Comparison of ENCODE assay signal across 8 mouse cellular contexts in genomic region chr19:3325771-3326478, GRCm38 (mm10). TPM values are rescaled to one million over a fixed set of nuclear protein-coding genes. Genes with fewer than 3 reads are reported as not detected.
DNase-seq lines count a peak whose midpoint lies in the region; ATAC-seq and TF ChIP-seq lines count a peak whose summit lies in the region.

No protein-coding gene starts in this region.

- no peak for TF ChIP-seq CTCF in left cerebral cortex, adult 2 months (IDR thresholded peaks at IDR 0.05)

- H3K27me3 ChIP-seq in forebrain, embryonic 10.5 days (ENCODE audit: poor library complexity, severe bottlenecking): peaks cover 56% of the 10 kb centered on the region
- 0 out of 2 replicates have a peak, but pooled peaks cover 3% of the 10 kb centered on the region for H3K27me3 ChIP-seq in intestine, embryonic 14.5 days (replicated peaks; ENCODE audit: control insufficient read depth, insufficient read depth, low read length)

- H3K4me3 ChIP-seq in left cerebral cortex, adult 2 months: peak overlapping the region; percentile 67
- H3K4me3 ChIP-seq in forebrain, embryonic 10.5 days: peak overlapping the region; percentile 65
- H3K4me3 ChIP-seq in intestine, embryonic 14.5 days (ENCODE audit: low read depth, low read length): peak overlapping the region; percentile 55

- 32% methylated on average over 15 of the region's 15 CpGs for WGBS in forebrain, embryonic 10.5 days
- 35% methylated on average over 15 of the region's 15 CpGs for WGBS in intestine, embryonic 14.5 days

- peak overlapping the region; percentile 100 for H3K4me2 ChIP-seq in intestine, embryonic 14.5 days (ENCODE audit: low read length)

- DNase-seq in left cerebral cortex, adult 2 months (ENCODE audit: extremely low spot score in 1 of 2, low spot score in 2 of 2): no peak
- no peak for DNase-seq in left cerebral cortex, postnatal 25 days (ENCODE audit: low spot score in 2 of 2)
- peak; percentile 21 for DNase-seq in forebrain, embryonic 10.5 days (ENCODE audit: extremely low spot score, low spot score)
- no peak for DNase-seq in intestine, embryonic 14.5 days (ENCODE audit: low spot score)
- peak; percentile 29 for DNase-seq in lung, postnatal 36 days
- no peak for DNase-seq in right cerebral cortex, postnatal 36 days (ENCODE audit: low spot score in 2 of 2)
- DNase-seq in thymus, adult 18-20 months: no peak

- H3K27ac ChIP-seq in left cerebral cortex, adult 2 months: peak overlapping the region; percentile 84
- H3K27ac ChIP-seq in forebrain, embryonic 10.5 days: peak overlapping the region; percentile 86
- H3K27ac ChIP-seq in intestine, embryonic 14.5 days (ENCODE audit: low read depth): peak overlapping the region; percentile 91

- H3K36me3 ChIP-seq in forebrain, embryonic 10.5 days (replicated peaks): no peaks in the 10 kb centered on the region
- no peaks in the 10 kb centered on the region for H3K36me3 ChIP-seq in intestine, embryonic 14.5 days (ENCODE audit: control insufficient read depth, insufficient read depth, low read length)

- intact Hi-C loops in left cerebral cortex, adult 2 months (cut with DNase I): no loop called here
- intact Hi-C loops in left cerebral cortex, postnatal 25 days (cut with DNase I): no loop called here

- H3K4me1 ChIP-seq in forebrain, embryonic 10.5 days: peaks cover 53% of the 10 kb centered on the region
- H3K4me1 ChIP-seq in intestine, embryonic 14.5 days (replicated peaks; ENCODE audit: control insufficient read depth, insufficient read depth, low read length): peaks cover 28% of the 10 kb centered on the region

- H3K9me3 ChIP-seq in forebrain, embryonic 10.5 days: no peaks in the 10 kb centered on the region
- no peaks in the 10 kb centered on the region for H3K9me3 ChIP-seq in intestine, embryonic 14.5 days (ENCODE audit: control insufficient read depth, low read length)

- peak overlapping the region; percentile 50 for H3K9ac ChIP-seq in intestine, embryonic 14.5 days (ENCODE audit: low read length)

- 0 out of 2 replicates have a peak, but pooled peaks have one; percentile 2 for ATAC-seq in intestine, embryonic 14.5 days (replicated peaks; ENCODE audit: low FRiP score, low TSS enrichment, low read depth)
- ATAC-seq in megakaryocyte-erythroid progenitor cell, adult 5-6 weeks (replicated peaks; ENCODE audit: low FRiP score, low TSS enrichment, poor library complexity, severe bottlenecking): no peak

RNA-seq across cellular contexts. Expression of gene Cpt1a, which starts 3.8 kb away (rescaled TPM):
- total RNA-seq in left cerebral cortex, adult 2 months (2021): 10 to 100 TPM; 20.6 to 27.8 TPM
- 10 to 100 TPM; 24.0 to 30.0 TPM for total RNA-seq in left cerebral cortex, postnatal 25 days (2021)
- polyA plus RNA-seq in forebrain, embryonic 10.5 days (2016; fragmentation: Nextera tagmentation; extraction: Ambion mirVana): 5.5 and 6.0 TPM in 2 replicates
- 22.8 and 24.3 TPM in 2 replicates for polyA plus RNA-seq in intestine, embryonic 14.5 days (2014; fragmentation: Nextera tagmentation; extraction: Ambion mirVana)
- 33.3 and 51.4 TPM in 2 replicates for total RNA-seq in megakaryocyte-erythroid progenitor cell, adult 5-6 weeks (2014; fragmentation: Nextera tagmentation)
- 34.2 and 35.2 TPM in 2 replicates for total RNA-seq in megakaryocyte-erythroid progenitor cell, adult 5-6 weeks (2017)

RNA-seq across cellular contexts. Expression of gene Ighmbp2, which starts 43.1 kb away (rescaled TPM):
- 10 to 100 TPM in 1 of 2 experiments, 1 to 10 TPM in 1; 9.4 to 11.0 TPM for total RNA-seq in left cerebral cortex, adult 2 months (2021)
- total RNA-seq in left cerebral cortex, postnatal 25 days (2021): 10 to 100 TPM in 1 of 2 experiments, 1 to 10 TPM in 1; 9.3 to 10.4 TPM
- 11.4 and 11.5 TPM in 2 replicates for polyA plus RNA-seq in forebrain, embryonic 10.5 days (2016; fragmentation: Nextera tagmentation; extraction: Ambion mirVana)
- polyA plus RNA-seq in intestine, embryonic 14.5 days (2014; fragmentation: Nextera tagmentation; extraction: Ambion mirVana): 9.3 and 10.5 TPM in 2 replicates
- 5.5 and 8.3 TPM in 2 replicates for total RNA-seq in megakaryocyte-erythroid progenitor cell, adult 5-6 weeks (2014; fragmentation: Nextera tagmentation)
- total RNA-seq in megakaryocyte-erythroid progenitor cell, adult 5-6 weeks (2017): 7.3 and 7.9 TPM in 2 replicates

RNA-seq across cellular contexts. Expression of gene Mrpl21, which starts 43.2 kb away (rescaled TPM):
- total RNA-seq in left cerebral cortex, adult 2 months (2021): 10 to 100 TPM; 51.3 to 52.0 TPM
- total RNA-seq in left cerebral cortex, postnatal 25 days (2021): 10 to 100 TPM; 49.9 to 55.9 TPM
- 137 and 145 TPM in 2 replicates for polyA plus RNA-seq in forebrain, embryonic 10.5 days (2016; fragmentation: Nextera tagmentation; extraction: Ambion mirVana)
- polyA plus RNA-seq in intestine, embryonic 14.5 days (2014; fragmentation: Nextera tagmentation; extraction: Ambion mirVana): 143 and 147 TPM in 2 replicates
- total RNA-seq in megakaryocyte-erythroid progenitor cell, adult 5-6 weeks (2014; fragmentation: Nextera tagmentation): 91.3 and 114 TPM in 2 replicates
- total RNA-seq in megakaryocyte-erythroid progenitor cell, adult 5-6 weeks (2017): 118 and 166 TPM in 2 replicates

Comparison
In these comparisons a context has a peak if more than half of its experiments do, and no peak if none do; other contexts are left out.
1. DNase-seq: peak in forebrain, embryonic 10.5 days (single experiment) and lung, postnatal 36 days (single experiment); none in left cerebral cortex, adult 2 months (0 of 2), left cerebral cortex, postnatal 25 days (0 of 2), intestine, embryonic 14.5 days (single experiment), right cerebral cortex, postnatal 36 days (0 of 2) and thymus, adult 18-20 months (0 of 2).
2. Peak in every context shown above with its lines, with median percentiles within 50 percentile points of each other: H3K27ac ChIP-seq and H3K4me3 ChIP-seq.